Mouse (Mus musculus) heart, postnatal 0 days (tissue): ENCODE measurements around the gene Papss1. TPM values are rescaled to one million over a fixed set of nuclear protein-coding genes. Genes with fewer than 3 reads are reported as not detected.

Source experiments
- ATAC-seq: fragments of 200-750 bp; cut with Nextera tagmentation; 2 replicates; pipeline ENCODE4 v1.8.0; 2017; ENCODE audit warnings: low read depth, moderate number of reproducible peaks, moderate library complexity; ENCODE audit not compliant: insufficient read depth
- DNase-seq: peaks from one replicate; pipeline ENCODE4 v3.0.0-alpha.2; 2016; ENCODE audit warnings: low spot score
- H3K27ac ChIP-seq: fragments of 300-500 bp; sonication (generic); 2 replicates; pipeline ENCODE4 v1.5.1; 2014; ENCODE audit warnings: low read depth, mild to moderate bottlenecking
- H3K27me3 ChIP-seq: fragments of 300-500 bp; sonication (generic); 2 replicates; pipeline ENCODE4 v1.6.1; 2014; ENCODE audit warnings: low read length, mixed read lengths; ENCODE audit not compliant: control insufficient read depth, insufficient read depth
- H3K36me3 ChIP-seq: fragments of 300-500 bp; sonication (generic); replicated peaks from 2 replicates; pipeline ENCODE4 v1.6.1; 2014; ENCODE audit warnings: low read length, mixed read lengths; ENCODE audit not compliant: control insufficient read depth, insufficient read depth
- H3K4me1 ChIP-seq: fragments of 300-500 bp; sonication (generic); 2 replicates; pipeline ENCODE4 v1.6.1; 2014; ENCODE audit warnings: antibody characterized with exemption; ENCODE audit not compliant: control insufficient read depth, insufficient read depth
- H3K4me2 ChIP-seq: fragments of 300-500 bp; sonication (generic); 2 replicates; pipeline ENCODE4 v1.6.1; 2014; ENCODE audit warnings: low read depth, mild to moderate bottlenecking, low read length, moderate library complexity
- H3K4me3 ChIP-seq: fragments of 300-500 bp; sonication (generic); 2 replicates; pipeline ENCODE4 v1.5.1; 2014; ENCODE audit warnings: low read depth, low read length
- H3K9ac ChIP-seq: fragments of 300-500 bp; sonication (generic); replicated peaks from 2 replicates; pipeline ENCODE4 v1.6.1; 2014; ENCODE audit warnings: low read depth, low read length, mixed read lengths
- H3K9me3 ChIP-seq: fragments of 300-500 bp; sonication (generic); replicated peaks from 2 replicates; pipeline ENCODE4 v1.6.1; 2016; ENCODE audit warnings: low read length; ENCODE audit not compliant: control insufficient read depth
- CTCF ChIP-seq: IDR thresholded peaks from 2 replicates; pipeline ENCODE4 v1.5.1; 2016; ENCODE audit warnings: antibody characterized with exemption, control low read depth, low read depth
- EP300 ChIP-seq: IDR thresholded peaks from 2 replicates; pipeline ENCODE4 v1.6.1; 2016; ENCODE audit warnings: antibody characterized with exemption, low read depth
- WGBS: fragments of 180-500 bp; shearing (Covaris S2); extraction: QIAGEN DNeasy Blood & Tissue Kit; methylation state at CpG from one replicate; pipeline ENCODE4 v1.1.7; 2014; 5-methylcytosine and 5-hydroxymethylcytosine counted together
- polyA plus RNA-seq: library from polyadenylated mRNA; unstranded; fragments of >200 nt; fragmentation: Nextera tagmentation; extraction: Ambion mirVana; gene quantifications from 2 replicates; pipeline ENCODE4 v1.2.1, GENCODE M21; 2015
- total RNA-seq: library from RNA; depleted of rRNA; stranded (reverse); fragments of >200 nt; gene quantifications from 2 replicates; pipeline ENCODE4 v1.2.3, GENCODE M21; 2014; ENCODE audit warnings: low replicate concordance

The Papss1 gene
- total and polyA plus RNA-seq, 2 experiments from 2014 or later: 22.6 to 28.2 TPM

DNA sequence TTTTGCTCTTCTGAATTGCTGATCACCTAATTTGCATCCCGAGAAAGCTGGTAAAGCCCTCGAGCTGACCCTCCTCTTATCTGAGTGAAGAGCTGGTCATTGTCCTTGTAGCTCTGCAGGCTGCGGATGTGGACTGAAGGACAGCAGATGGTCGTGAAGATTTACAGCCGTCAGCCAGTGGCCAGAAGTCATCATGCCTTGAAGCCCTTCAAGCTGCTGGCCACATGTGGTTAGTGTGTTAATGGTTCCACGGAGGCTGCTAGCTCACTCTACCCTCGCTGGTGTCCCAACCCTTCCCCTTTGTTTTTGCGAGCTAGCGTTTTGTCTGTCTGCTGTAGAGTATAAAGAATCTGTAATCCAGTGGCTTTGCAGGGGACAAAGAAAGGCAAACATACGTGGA is 73.1 kb downstream of the Papss1 start:
- Histone ChIP-seq H3K36me3 (peaks cover 11% of the 10 kb centered on the region), H3K27ac (no peak overlapping the region), H3K9ac (no peak overlapping the region), H3K9me3 (no peaks in the 10 kb centered on the region), H3K4me1 (no peaks in the 10 kb centered on the region), H3K4me3 (no peak overlapping the region), H3K27me3 (no peaks in the 10 kb centered on the region), H3K4me2 (no peak overlapping the region)
- WGBS: 40% methylated on average over 10 of the region's 10 CpGs
- DNase-seq: no peak
- no peak for ATAC-seq
- TF ChIP-seq CTCF (no peak), EP300 (no peak)

DNA sequence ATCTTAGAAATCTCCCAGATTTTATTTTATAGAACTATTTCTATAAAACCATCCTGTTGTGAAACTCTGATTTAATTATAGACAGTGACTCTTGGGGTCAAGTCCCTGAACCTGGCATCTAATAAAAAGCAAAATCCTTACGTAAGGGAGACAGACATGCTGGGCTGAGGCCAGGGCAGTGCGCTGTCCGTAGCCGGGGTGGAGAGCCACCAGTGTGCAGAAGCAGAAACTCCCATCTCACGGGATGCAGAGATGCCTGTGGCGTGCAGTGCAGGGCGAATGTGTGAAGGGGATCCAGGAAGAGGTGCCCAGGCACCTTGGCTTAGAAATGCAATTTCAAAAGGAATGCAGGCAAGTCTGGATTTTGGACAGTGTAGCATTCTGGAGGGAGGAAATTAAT is 73.6 kb downstream of the Papss1 start:
- no peaks in the 10 kb centered on the region for H3K9me3 ChIP-seq
- H3K4me1 ChIP-seq: no peaks in the 10 kb centered on the region
- peaks cover 6% of the 10 kb centered on the region; the same call in 1 of the 2 replicates for H3K36me3 ChIP-seq
- DNase-seq: no peak
- no peak overlapping the region for H3K9ac ChIP-seq
- H3K27ac ChIP-seq: no peak overlapping the region
- H3K4me2 ChIP-seq: no peak overlapping the region
- H3K4me3 ChIP-seq: no peak overlapping the region
- 65% methylated on average over 7 of the region's 7 CpGs for WGBS
- H3K27me3 ChIP-seq: no peaks in the 10 kb centered on the region
- ATAC-seq: no peak
- no peak for TF ChIP-seq CTCF
- no peak for TF ChIP-seq EP300

DNA sequence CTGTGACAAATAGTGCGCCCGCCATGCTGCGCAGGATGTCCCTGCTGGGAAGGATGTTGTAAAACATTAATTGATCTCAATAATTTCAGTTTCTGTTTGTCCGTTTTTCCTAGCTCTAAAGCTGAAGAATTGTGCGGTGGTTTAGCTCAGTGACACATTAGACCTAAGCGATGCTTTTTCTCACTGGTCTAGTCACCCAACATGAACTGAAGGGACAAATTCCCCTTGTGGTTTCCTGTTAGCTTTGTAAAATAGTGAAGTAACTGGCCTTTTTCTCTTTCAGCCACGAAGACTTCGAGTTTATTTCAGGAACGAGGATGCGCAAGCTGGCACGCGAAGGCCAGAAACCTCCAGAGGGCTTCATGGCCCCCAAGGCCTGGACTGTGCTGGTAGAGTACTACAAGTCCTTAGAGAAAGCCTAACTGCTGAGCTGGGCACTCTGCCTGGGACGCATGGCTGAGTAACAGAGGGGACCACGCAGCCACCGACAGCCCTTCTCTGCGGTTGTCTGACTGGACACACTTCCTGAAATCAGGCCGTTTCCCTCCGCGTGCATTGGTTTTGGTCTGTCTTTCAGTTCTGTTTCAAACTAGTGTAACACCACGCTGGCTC is 78.2 kb downstream of the Papss1 start:
- no peak for ATAC-seq
- Histone ChIP-seq H3K36me3 (peaks cover 7% of the 10 kb centered on the region), H3K4me1 (no peaks in the 10 kb centered on the region), H3K9me3 (no peaks in the 10 kb centered on the region), H3K9ac (no peak overlapping the region), H3K27me3 (no peaks in the 10 kb centered on the region), H3K4me2 (no peak overlapping the region), H3K4me3 (no peak overlapping the region), H3K27ac (no peak overlapping the region)
- 88% methylated on average over 20 of the region's 20 CpGs for WGBS
- no peak for DNase-seq
- TF ChIP-seq CTCF: no peak

DNA sequence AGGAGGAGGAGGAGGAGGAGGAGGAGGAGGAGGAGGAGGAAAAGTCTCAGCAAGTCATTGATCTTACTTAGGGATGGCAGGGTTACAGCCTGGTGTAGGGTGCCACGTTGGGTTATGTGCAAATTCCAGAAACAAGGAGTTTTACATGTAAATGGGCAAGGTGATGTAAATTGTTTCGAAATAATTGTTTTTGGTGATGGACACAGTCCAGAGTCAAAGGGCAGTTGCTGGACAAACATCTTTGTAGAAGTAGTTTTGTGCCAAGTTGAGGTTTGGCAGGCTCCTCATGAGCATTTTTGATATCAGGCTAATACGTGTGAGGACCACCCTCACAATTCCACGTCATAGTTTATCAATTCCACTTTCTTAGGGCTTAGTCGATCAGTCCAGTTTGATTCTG is 80.6 kb downstream of the Papss1 start:
- Histone ChIP-seq H3K9ac (no peak overlapping the region), H3K36me3 (peaks cover 7% of the 10 kb centered on the region), H3K4me2 (no peak overlapping the region), H3K4me3 (no peak overlapping the region), H3K27ac (no peak overlapping the region), H3K9me3 (no peaks in the 10 kb centered on the region), H3K27me3 (no peaks in the 10 kb centered on the region), H3K4me1 (no peaks in the 10 kb centered on the region)
- ATAC-seq (no peak), DNase-seq (no peak)
- TF ChIP-seq EP300 (no peak), CTCF (no peak)
- WGBS: 73% methylated on average over 5 of the region's 5 CpGs

DNA sequence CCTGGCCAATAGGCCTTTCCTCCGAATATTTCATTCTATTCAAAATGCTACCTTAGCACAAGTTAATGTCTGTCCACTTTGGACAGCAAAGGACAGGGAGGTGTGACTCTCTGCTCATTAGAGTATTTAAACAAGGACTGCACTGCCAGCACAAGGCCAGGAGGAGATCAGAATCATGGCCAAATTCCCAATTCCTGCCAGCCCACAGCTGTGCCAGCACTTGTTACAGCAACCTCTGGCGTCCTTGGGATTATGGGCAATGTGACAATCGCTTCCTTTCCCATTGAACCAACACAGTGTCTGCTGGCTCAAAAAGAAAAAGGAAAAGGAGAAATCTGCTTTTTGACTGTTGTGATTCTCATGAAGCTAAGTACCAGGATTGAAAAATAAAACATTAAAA is 89.8 kb downstream of the Papss1 start:
- Histone ChIP-seq H3K27me3 (no peaks in the 10 kb centered on the region), H3K4me2 (no peak overlapping the region), H3K27ac (no peak overlapping the region), H3K4me1 (no peaks in the 10 kb centered on the region), H3K9me3 (no peaks in the 10 kb centered on the region), H3K36me3 (no peaks in the 10 kb centered on the region), H3K9ac (no peak overlapping the region), H3K4me3 (no peak overlapping the region)
- 79% methylated on average over 3 of the region's 3 CpGs for WGBS
- ATAC-seq (no peak), DNase-seq (no peak)
- TF ChIP-seq CTCF: no peak
- TF ChIP-seq EP300: no peak

DNA sequence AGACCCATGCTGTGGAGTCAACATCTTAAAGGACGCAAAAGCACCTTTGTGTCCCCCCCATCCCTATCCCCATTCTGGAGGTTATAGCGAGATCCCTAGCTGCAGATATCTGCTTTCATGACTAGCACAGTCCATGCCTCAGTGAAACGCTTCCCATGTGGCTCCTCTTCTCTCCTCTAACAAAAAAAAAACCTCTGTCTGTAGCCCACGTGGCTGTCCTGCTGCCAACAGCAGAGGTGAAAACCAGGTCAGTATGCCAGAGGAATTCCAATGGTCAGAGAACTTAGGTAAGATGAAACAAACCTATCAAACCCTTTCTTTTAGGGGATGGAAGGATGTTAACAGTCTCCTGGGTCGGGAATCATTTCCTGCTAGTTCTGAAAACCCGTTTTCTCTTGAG is 91.5 kb downstream of the Papss1 start:
- no peaks in the 10 kb centered on the region for H3K27me3 ChIP-seq
- ATAC-seq (no peak; the same call in 1 of the 2 replicates), DNase-seq (no peak)
- H3K9ac ChIP-seq: no peak overlapping the region
- H3K4me3 ChIP-seq: peak overlapping the region; percentile 5; the same call in 1 of the 2 replicates
- peak overlapping the region; percentile 43; the same call in 1 of the 2 replicates for H3K4me2 ChIP-seq
- no peaks in the 10 kb centered on the region for H3K9me3 ChIP-seq
- H3K36me3 ChIP-seq: no peaks in the 10 kb centered on the region
- 29% methylated on average over 6 of the region's 6 CpGs for WGBS
- H3K27ac ChIP-seq: no peak overlapping the region
- TF ChIP-seq EP300 (no peak), CTCF (no peak)
- H3K4me1 ChIP-seq: no peaks in the 10 kb centered on the region
